Mouse (Mus musculus) c-Kit-positive CD71-positive TER-119-positive erythroid progenitor cells, embryonic 14.5 days (primary cell): ENCODE data around the gene Otulinl.
A peak's percentile ranks its signal among the peaks of the same experiment; 100 is the strongest.
"Not testable (repeated sequence)": the region's sequence is repeated elsewhere in the genome, so short reads cannot be mapped to it uniquely, and the experiment has no call there.

Experiments used
- DNase-seq: peaks from one replicate; pipeline ENCODE4 v3.0.0-alpha.2; 2013; ENCODE audit warnings: low spot score

Otulinl gene

GRCm38 (mm10) chr15:27681419-27682187 lies at the start of gene Otulinl:
Gene Otulinl, minus strand, starts transcription at chr15:27681579.
- peak; percentile 75 for DNase-seq

GRCm38 (mm10) chr15:27726228-27726627 lies 44.8 kb upstream of the Otulinl start:
- DNase-seq, result no peak

- DNase-seq, result no peak
Measured at GRCm38 (mm10) chr15:27724796-27725680, 43.7 kb upstream of the Otulinl start.

- DNase-seq, result no peak
Measured at GRCm38 (mm10) chr15:27724298-27724697, 42.9 kb upstream of the Otulinl start.

GRCm38 (mm10) chr15:27723746-27724145 lies 42.4 kb upstream of the Otulinl start:
- DNase-seq, result no peak

- DNase-seq, result not testable (repeated sequence)
Measured at GRCm38 (mm10) chr15:27720297-27720696, 38.9 kb upstream of the Otulinl start.

GRCm38 (mm10) chr15:27718668-27719067 lies 37.3 kb upstream of the Otulinl start:
- DNase-seq, result no peak

GRCm38 (mm10) chr15:27715331-27715730 lies 34.0 kb upstream of the Otulinl start:
- no peak for DNase-seq

- no peak for DNase-seq
Measured at GRCm38 (mm10) chr15:27710698-27711097, 29.3 kb upstream of the Otulinl start.

- no peak for DNase-seq
Measured at GRCm38 (mm10) chr15:27708968-27709612, 27.7 kb upstream of the Otulinl start.

GRCm38 (mm10) chr15:27708499-27708898 lies 27.1 kb upstream of the Otulinl start:
- no peak for DNase-seq

- DNase-seq, result no peak
Measured at GRCm38 (mm10) chr15:27702972-27703313, 21.6 kb upstream of the Otulinl start.

GRCm38 (mm10) chr15:27702031-27702971 lies 20.9 kb upstream of the Otulinl start:
- no peak for DNase-seq

GRCm38 (mm10) chr15:27697632-27698031 lies 16.3 kb upstream of the Otulinl start:
- DNase-seq, result no peak

- no peak for DNase-seq
Measured at GRCm38 (mm10) chr15:27693235-27693634, 11.9 kb upstream of the Otulinl start.

GRCm38 (mm10) chr15:27692161-27692560 lies 10.8 kb upstream of the Otulinl start:
- no peak for DNase-seq

GRCm38 (mm10) chr15:27691213-27691612 lies 9.8 kb upstream of the Otulinl start:
- DNase-seq, result no peak

GRCm38 (mm10) chr15:27688041-27688651 lies 6.8 kb upstream of the Otulinl start:
- no peak for DNase-seq

- no peak for DNase-seq
Measured at GRCm38 (mm10) chr15:27684813-27685212, 3.4 kb upstream of the Otulinl start.

GRCm38 (mm10) chr15:27683206-27683605 lies 1.8 kb upstream of the Otulinl start:
- no peak for DNase-seq

- no peak for DNase-seq
Measured at GRCm38 (mm10) chr15:27682619-27683018, 1.2 kb upstream of the Otulinl start.
